Mouse (Mus musculus): ENCODE results near the gene Tenm3. TPM values are rescaled to one million over a fixed set of nuclear protein-coding genes. Genes with fewer than 3 reads are reported as not detected.

Tenm3 gene
- polyA plus RNA-seq, 1 experiment from 2014 or later, result 26.2 TPM

DNA sequence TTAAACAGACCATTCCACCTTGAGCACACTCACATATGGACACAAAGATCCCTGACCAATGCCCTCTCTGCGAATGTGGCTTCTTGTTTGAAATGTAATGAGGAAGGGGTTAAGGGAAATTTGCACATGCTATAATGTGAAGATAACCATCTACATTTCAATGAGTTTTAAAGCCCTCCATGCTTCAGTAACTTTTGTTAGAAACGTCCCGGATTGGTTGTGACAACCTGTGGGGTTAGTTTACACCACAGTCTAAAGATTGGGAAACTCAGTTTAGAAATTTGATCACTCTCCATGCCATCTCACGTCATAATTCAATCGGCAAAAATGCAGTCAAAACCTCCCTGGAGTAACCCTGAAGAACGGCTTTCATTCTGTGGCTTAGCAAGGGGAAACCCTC is 78.5 kb downstream of the Tenm3 start:
- Histone ChIP-seq H3K27me3 (no peaks in the 10 kb centered on the region), H3K9me3 (replicated peaks) (no peaks in the 10 kb centered on the region), H3K4me2 (0 out of 2 replicates have a peak overlapping the region, but pooled peaks have one; percentile 14), H3K4me3 (replicated peaks) (no peak overlapping the region), H3K9ac (no peak overlapping the region), H3K4me1 (peaks cover 13% of the 10 kb centered on the region), H3K27ac (no peak overlapping the region), H3K36me3 (no peaks in the 10 kb centered on the region)
- WGBS, result 27% methylated on average over 6 of the region's 6 CpGs
- ATAC-seq (replicated peaks; ENCODE audit: low FRiP score), result 0 out of 2 replicates have a peak, but pooled peaks have one; percentile 52

DNA sequence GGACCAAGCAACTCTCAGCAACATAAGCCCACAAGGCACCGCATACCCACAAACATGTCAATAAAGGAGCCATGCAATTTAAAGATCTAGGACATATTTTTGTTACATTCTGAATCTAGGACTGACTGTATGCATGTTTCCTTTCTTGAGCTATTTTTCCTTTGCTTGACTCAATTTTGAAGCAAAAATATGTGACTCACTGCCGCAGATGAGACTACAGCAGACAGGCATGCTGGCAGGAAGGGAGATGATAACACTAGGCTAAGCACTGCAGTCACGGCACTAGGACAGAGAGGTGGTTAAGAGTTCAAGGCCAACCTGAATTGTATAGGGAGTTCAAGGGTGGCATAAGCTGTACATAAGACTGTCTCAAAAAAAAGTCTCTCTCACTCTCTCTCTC is 79.7 kb downstream of the Tenm3 start:
- Histone ChIP-seq H3K4me3 (replicated peaks) (no peak overlapping the region), H3K27me3 (no peaks in the 10 kb centered on the region), H3K36me3 (no peaks in the 10 kb centered on the region), H3K9me3 (replicated peaks) (no peaks in the 10 kb centered on the region), H3K9ac (no peak overlapping the region), H3K4me2 (no peak overlapping the region), H3K27ac (no peak overlapping the region), H3K4me1 (peaks cover 13% of the 10 kb centered on the region)
- ATAC-seq (replicated peaks; ENCODE audit: low FRiP score), result no peak
- WGBS, result 89% methylated on average over 3 of the region's 3 CpGs

- Histone ChIP-seq H3K4me2 (no peak overlapping the region), H3K4me1 (no peaks in the 10 kb centered on the region), H3K9ac (no peak overlapping the region), H3K36me3 (no peaks in the 10 kb centered on the region), H3K4me3 (replicated peaks) (no peak overlapping the region), H3K27ac (no peak overlapping the region), H3K27me3 (no peaks in the 10 kb centered on the region), H3K9me3 (replicated peaks) (no peaks in the 10 kb centered on the region)
- WGBS, result 87% methylated on average over 2 of the region's 2 CpGs
- no peak for ATAC-seq (replicated peaks; ENCODE audit: low FRiP score)
Measured at GRCm38 (mm10) chr8:48756874-48757273, 86.9 kb downstream of the Tenm3 start.

DNA sequence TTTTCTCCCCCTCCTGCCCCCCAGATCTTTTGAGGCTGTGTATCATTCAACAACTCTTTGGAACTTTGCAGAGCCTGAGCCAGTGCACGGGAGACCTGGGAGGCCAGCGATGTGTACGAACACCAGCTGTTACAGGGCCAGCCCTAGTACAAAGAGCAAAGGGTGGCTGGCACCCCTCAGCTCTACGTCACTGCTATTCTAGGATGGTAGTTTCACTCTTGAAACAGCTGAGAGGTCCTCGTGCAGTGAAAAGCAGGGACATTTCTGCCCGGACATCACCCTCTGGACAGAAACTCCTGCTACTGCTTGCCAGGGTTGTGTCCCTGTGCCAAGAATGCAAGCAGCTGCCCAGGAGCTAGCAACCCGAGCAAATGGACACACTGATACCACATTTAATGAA is 88.3 kb downstream of the Tenm3 start:
- H3K27ac ChIP-seq, result no peak overlapping the region
- no peaks in the 10 kb centered on the region for H3K9me3 ChIP-seq (replicated peaks)
- no peaks in the 10 kb centered on the region for H3K36me3 ChIP-seq
- H3K4me2 ChIP-seq, result no peak overlapping the region
- ATAC-seq (replicated peaks; ENCODE audit: low FRiP score), result no peak
- no peak overlapping the region for H3K9ac ChIP-seq
- H3K4me3 ChIP-seq (replicated peaks), result no peak overlapping the region
- H3K4me1 ChIP-seq, result no peaks in the 10 kb centered on the region
- 52% methylated on average over 7 of the region's 7 CpGs for WGBS
- H3K27me3 ChIP-seq, result no peaks in the 10 kb centered on the region

- H3K4me3 ChIP-seq (replicated peaks), result no peak overlapping the region
- no peaks in the 10 kb centered on the region for H3K36me3 ChIP-seq
- H3K9me3 ChIP-seq (replicated peaks), result no peaks in the 10 kb centered on the region
- no peak overlapping the region for H3K9ac ChIP-seq
- H3K4me2 ChIP-seq, result no peak overlapping the region
- no peaks in the 10 kb centered on the region for H3K27me3 ChIP-seq
- WGBS, result 81% methylated on average over 2 of the region's 2 CpGs
- H3K4me1 ChIP-seq, result no peaks in the 10 kb centered on the region
- no peak overlapping the region for H3K27ac ChIP-seq
- no peak for ATAC-seq (replicated peaks; ENCODE audit: low FRiP score)
Measured at GRCm38 (mm10) chr8:48754959-48755358, 88.8 kb downstream of the Tenm3 start.

DNA sequence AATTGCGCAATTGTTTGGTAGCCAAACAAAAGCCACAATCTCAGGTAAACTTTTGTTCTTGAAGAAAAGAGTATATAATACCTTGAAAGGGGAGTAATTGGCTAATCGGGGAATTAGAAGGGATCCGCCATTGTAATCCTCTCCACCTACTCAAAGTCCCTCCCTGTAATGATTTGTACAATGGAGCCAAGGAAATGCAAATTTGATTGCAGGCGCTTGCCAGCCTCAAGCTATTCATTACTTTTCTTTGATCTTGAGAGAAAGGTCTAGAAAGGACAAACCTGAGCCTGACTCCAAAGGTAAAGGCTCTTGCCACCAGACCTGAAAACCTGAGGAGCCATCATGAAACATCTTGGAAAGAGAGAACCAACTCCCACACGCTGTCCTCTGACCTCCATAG is 91.8 kb downstream of the Tenm3 start:
- H3K9ac ChIP-seq, result no peak overlapping the region
- ATAC-seq (replicated peaks; ENCODE audit: low FRiP score), result no peak
- H3K27me3 ChIP-seq, result no peaks in the 10 kb centered on the region
- no peaks in the 10 kb centered on the region for H3K9me3 ChIP-seq (replicated peaks)
- no peak overlapping the region for H3K27ac ChIP-seq
- peaks cover 3% of the 10 kb centered on the region; the same call in 1 of the 2 replicates for H3K4me1 ChIP-seq
- no peak overlapping the region for H3K4me3 ChIP-seq (replicated peaks)
- no peaks in the 10 kb centered on the region for H3K36me3 ChIP-seq
- H3K4me2 ChIP-seq, result no peak overlapping the region
- 71% methylated on average over 5 of the region's 5 CpGs for WGBS

DNA sequence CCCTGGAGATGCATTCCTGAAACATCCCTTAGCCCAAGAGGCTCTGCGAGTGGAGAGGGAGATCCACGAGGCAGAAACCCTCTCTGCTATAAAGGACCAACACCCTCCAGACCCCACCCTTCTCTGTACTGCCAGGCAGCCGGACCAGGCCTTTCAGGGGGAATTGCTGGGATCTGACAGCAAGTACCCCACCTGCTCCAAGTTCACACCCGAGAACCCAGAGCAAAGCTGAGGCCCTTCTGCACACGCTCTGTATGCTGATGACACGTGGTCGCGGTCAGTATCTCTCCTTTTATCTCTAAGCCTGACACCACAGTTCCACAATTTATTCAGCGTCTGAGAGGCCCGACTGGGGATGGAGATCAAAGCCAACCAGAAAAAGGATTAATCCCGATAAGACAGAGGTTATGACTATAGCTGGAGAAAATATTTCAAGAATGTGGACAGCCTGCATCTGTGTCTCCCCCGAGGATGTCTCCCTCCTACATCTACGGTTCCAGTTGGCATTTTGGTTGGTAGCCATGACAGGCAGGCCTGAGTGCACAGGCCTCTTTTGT is 95.2 kb downstream of the Tenm3 start:
- H3K27ac ChIP-seq, result no peak overlapping the region
- peaks cover 3% of the 10 kb centered on the region; the same call in 1 of the 2 replicates for H3K4me1 ChIP-seq
- H3K27me3 ChIP-seq, result no peaks in the 10 kb centered on the region
- no peak overlapping the region for H3K4me2 ChIP-seq
- H3K36me3 ChIP-seq, result no peaks in the 10 kb centered on the region
- no peak overlapping the region for H3K4me3 ChIP-seq (replicated peaks)
- ATAC-seq (replicated peaks; ENCODE audit: low FRiP score), result no peak
- 53% methylated on average over 13 of the region's 13 CpGs for WGBS
- no peaks in the 10 kb centered on the region for H3K9me3 ChIP-seq (replicated peaks)
- no peak overlapping the region for H3K9ac ChIP-seq

DNA sequence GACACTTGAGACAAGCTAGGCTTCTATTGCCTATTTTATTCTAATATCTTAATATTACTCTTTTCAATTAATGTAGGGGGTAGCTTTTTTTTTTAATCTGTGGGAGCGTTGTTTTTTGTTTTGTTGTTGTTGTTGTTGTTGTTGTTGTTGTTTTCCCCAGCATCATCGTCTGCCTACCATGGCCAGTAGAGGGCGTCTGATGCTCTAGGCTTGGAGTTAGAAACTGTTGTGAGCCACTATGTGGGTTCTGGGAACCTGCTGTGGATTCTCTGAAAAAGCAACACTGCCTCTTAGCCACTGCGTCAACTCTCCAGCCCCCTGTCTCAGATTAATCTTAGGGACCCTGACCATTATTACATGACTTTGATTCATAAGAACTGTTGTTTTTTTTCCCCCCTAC is 99.8 kb downstream of the Tenm3 start:
- H3K27me3 ChIP-seq, result no peaks in the 10 kb centered on the region
- WGBS, result 91% methylated on average over 4 of the region's 4 CpGs
- no peak overlapping the region for H3K4me3 ChIP-seq (replicated peaks)
- no peak overlapping the region for H3K9ac ChIP-seq
- no peak overlapping the region for H3K4me2 ChIP-seq
- no peaks in the 10 kb centered on the region for H3K36me3 ChIP-seq
- no peaks in the 10 kb centered on the region for H3K9me3 ChIP-seq (replicated peaks)
- no peak for ATAC-seq (replicated peaks; ENCODE audit: low FRiP score)
- H3K27ac ChIP-seq, result no peak overlapping the region
- H3K4me1 ChIP-seq, result peaks cover 10% of the 10 kb centered on the region

- no peak overlapping the region for H3K4me3 ChIP-seq (replicated peaks)
- no peak overlapping the region for H3K4me2 ChIP-seq
- H3K27ac ChIP-seq, result no peak overlapping the region
- H3K9me3 ChIP-seq (replicated peaks), result no peaks in the 10 kb centered on the region
- H3K36me3 ChIP-seq, result no peaks in the 10 kb centered on the region
- no peak for ATAC-seq (replicated peaks; ENCODE audit: low FRiP score)
- H3K27me3 ChIP-seq, result no peaks in the 10 kb centered on the region
- peaks cover 8% of the 10 kb centered on the region for H3K4me1 ChIP-seq
- 90% methylated on average over 6 of the region's 6 CpGs for WGBS
- H3K9ac ChIP-seq, result no peak overlapping the region
Measured at GRCm38 (mm10) chr8:48742741-48743140, 101.0 kb downstream of the Tenm3 start.

GRCm38 (mm10) chr8:48740951-48741350 is 102.8 kb downstream of the Tenm3 start:
- H3K4me3 ChIP-seq (replicated peaks), result no peak overlapping the region
- H3K27ac ChIP-seq, result no peak overlapping the region
- ATAC-seq (replicated peaks; ENCODE audit: low FRiP score), result no peak
- H3K9ac ChIP-seq, result no peak overlapping the region
- no peaks in the 10 kb centered on the region for H3K27me3 ChIP-seq
- H3K4me1 ChIP-seq, result peaks cover 8% of the 10 kb centered on the region
- WGBS, result 61% methylated on average over 11 of the region's 11 CpGs
- no peaks in the 10 kb centered on the region for H3K36me3 ChIP-seq
- H3K9me3 ChIP-seq (replicated peaks), result no peaks in the 10 kb centered on the region
- no peak overlapping the region for H3K4me2 ChIP-seq

GRCm38 (mm10) chr8:48740147-48740881 is 103.4 kb downstream of the Tenm3 start:
- H3K27me3 ChIP-seq, result no peaks in the 10 kb centered on the region
- H3K4me2 ChIP-seq, result peak overlapping the region; percentile 21; the same call in 1 of the 2 replicates
- ATAC-seq (replicated peaks; ENCODE audit: low FRiP score), result no peak
- H3K4me1 ChIP-seq, result peaks cover 8% of the 10 kb centered on the region
- 74% methylated on average over 23 of the region's 23 CpGs for WGBS
- no peak overlapping the region for H3K9ac ChIP-seq
- no peaks in the 10 kb centered on the region for H3K9me3 ChIP-seq (replicated peaks)
- H3K4me3 ChIP-seq (replicated peaks), result no peak overlapping the region
- no peak overlapping the region for H3K27ac ChIP-seq
- H3K36me3 ChIP-seq, result no peaks in the 10 kb centered on the region

DNA sequence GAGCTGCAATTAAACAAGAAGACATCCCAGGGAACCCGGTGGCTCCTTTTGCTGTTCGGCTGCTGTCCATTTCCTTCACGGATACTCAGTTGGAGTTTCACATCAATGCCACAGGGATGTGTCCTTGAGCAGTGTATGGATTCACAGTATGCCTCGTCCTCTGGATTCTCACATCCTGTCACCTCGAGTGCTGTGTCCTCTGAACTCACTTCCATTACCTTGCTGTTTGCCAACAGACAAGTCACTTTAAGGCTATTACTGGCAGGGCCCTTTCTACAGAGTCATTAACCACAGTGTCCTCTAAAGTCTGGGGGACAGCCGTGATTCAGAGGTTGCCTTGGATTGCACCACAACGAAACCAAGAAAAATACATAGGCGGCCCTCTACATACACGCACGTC is 110.0 kb downstream of the Tenm3 start:
- Histone ChIP-seq H3K4me3 (replicated peaks) (no peak overlapping the region), H3K9me3 (replicated peaks) (no peaks in the 10 kb centered on the region), H3K27me3 (no peaks in the 10 kb centered on the region), H3K36me3 (no peaks in the 10 kb centered on the region), H3K9ac (no peak overlapping the region), H3K4me2 (no peak overlapping the region), H3K4me1 (no peaks in the 10 kb centered on the region), H3K27ac (no peak overlapping the region)
- ATAC-seq (replicated peaks; ENCODE audit: low FRiP score), result 0 out of 2 replicates have a peak, but pooled peaks have one; percentile 46
- WGBS, result 54% methylated on average over 10 of the region's 10 CpGs

All from kidney, embryonic 15.5 days (tissue).